Mouse (Mus musculus) kidney, adult 8-10 months (tissue): ENCODE measurements at regions not wholly inside any gene's neighbourhood (a gene's known extent, or its start where the extent isn't known, plus 50 kb on each side); places are given as distances from the start of the nearest gene placed in this dataset.
A peak's percentile ranks its signal among the peaks of the same experiment; 100 is the strongest.

Experiments
- DNase-seq, 2 experiments: peaks; one replicate each; pipeline ENCODE4 v3.0.0; 2022

- no peak for DNase-seq
Observed at GRCm38 (mm10) chr16:12925931-12926330, 183.6 kb upstream of the Ercc4 start.

DNA sequence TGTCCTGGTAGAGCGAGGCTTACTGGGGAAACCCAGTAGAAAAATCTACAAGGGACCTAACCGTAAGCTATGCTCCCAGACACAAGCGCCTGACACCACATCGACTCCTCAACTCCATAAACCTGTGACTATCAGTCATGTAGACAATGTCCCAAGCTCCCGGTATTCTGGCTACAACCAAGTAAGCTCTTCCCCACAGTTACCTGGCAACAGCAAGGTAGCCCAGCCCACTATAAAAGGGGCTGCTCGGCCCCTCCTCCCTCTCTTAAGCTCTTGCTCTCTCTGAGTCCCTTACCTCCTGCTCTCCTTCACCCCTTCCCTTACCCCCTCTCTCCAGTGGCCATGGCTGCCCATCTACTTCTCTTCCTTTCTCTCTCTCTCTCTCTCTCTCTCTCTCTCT, 178.4 kb upstream of the Ercc4 start:
- DNase-seq = no peak

- DNase-seq = no peak
Observed at GRCm38 (mm10) chr16:12932959-12933358, 176.5 kb upstream of the Ercc4 start.

DNA sequence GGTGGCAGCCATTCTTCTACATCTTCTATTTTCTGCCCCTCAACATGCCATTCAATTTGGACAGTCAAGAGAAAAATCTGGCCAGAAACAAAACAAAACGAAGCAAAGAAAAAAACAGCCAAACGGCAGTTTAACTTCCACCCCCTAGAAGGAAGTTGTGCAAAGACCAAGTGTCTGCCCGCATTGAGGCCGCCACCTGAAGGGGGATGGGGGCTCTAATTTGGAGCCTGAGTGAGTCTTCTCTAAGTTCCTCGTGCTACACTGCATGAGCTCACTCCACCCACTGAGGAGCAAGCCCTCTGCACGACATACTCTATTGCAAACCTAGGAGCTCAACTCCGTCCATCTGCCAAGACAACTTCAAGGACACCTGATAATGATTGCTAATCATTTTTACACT, 174.9 kb upstream of the Ercc4 start:
- DNase-seq = no peak

- DNase-seq = no peak
Observed at GRCm38 (mm10) chr16:12935266-12935665, 174.2 kb upstream of the Ercc4 start.

GRCm38 (mm10) chr16:12936571-12936970, 172.9 kb upstream of the Ercc4 start:
- no peak for DNase-seq

- DNase-seq = no peak
Observed at GRCm38 (mm10) chr16:12938563-12938962, 170.9 kb upstream of the Ercc4 start.

- no peak for DNase-seq
Observed at GRCm38 (mm10) chr16:12951176-12951575, 158.3 kb upstream of the Ercc4 start.

DNA sequence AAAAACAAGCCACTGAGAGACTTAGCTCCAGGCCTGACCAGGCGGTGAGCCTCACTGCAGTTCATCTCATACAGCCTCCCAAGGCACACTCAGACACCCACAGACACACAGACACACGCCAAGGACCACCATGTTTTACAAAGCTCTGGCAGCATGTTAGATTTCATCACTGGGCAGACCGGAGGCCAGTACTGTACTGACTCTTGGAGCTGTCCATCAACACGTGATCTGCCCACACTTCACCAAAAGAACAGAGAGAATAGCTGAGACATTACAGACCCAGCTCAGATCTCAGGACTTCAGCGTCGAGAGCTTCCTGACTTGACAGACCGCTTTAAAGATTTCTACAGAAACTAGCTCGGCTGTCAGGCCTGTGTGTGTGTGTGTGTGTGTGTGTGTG, 155.5 kb upstream of the Ercc4 start:
- DNase-seq = no peak

GRCm38 (mm10) chr16:12956416-12956815, 153.1 kb upstream of the Ercc4 start:
- DNase-seq = no peak

- DNase-seq = no peak
Observed at GRCm38 (mm10) chr16:12960885-12961284, 148.6 kb upstream of the Ercc4 start.

- no peak for DNase-seq
Observed at GRCm38 (mm10) chr16:12982681-12983080, 126.8 kb upstream of the Ercc4 start.

DNA sequence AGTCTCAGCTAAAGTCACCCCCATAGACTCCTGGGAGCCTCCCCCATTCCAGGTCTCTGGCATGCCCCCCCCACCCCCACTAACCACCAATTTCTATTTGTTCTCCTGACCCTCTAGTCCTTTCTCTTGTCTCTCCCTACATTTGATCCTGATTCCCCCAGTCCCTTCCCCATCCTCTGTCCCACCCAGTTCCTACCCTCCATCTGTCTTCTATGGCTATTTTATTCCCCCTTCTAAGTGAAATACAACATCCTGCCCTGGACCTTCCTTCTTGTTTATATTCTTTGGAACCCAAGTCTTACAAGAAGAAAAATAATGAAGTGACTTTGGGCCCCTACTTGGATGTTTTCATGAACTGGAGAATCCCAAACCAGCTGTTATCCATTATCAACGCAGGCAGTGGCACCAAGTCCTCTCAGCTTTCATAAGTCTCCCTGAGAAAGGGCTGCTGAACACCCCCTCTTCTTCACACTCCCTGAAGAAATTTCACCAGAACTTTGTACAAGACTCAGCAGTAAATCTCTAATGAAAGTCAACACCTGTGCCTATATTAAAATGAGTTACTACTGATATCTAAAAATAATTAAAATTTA, 108.1 kb upstream of the Ercc4 start:
- DNase-seq = no peak

GRCm38 (mm10) chr16:13012863-13013262, 96.6 kb upstream of the Ercc4 start:
- DNase-seq = no peak

GRCm38 (mm10) chr16:13013891-13014644, 95.4 kb upstream of the Ercc4 start:
- no peak for DNase-seq

DNA sequence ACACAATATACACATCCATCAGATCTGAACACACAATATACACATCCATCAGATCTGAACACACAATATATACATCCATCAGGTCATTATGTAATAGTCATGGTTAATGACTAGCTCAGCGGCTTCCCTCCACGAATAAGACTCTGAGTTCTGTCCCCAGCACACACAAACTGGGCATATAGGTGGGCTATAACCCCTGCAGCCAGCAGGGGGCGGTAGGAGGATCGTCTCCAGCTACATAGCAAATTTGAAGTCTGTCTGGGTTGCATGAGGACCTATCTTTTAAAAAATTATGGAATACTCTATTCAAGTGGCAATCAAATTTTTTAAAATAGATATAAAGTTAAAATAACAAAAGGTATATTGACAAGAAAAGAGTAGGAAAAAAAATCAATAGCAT, 86.6 kb upstream of the Ercc4 start:
- DNase-seq = peak in 1 of 2 experiments; percentile 39

GRCm38 (mm10) chr16:13025393-13025792, 84.1 kb upstream of the Ercc4 start:
- DNase-seq = no peak

- no peak for DNase-seq
Observed at GRCm38 (mm10) chr16:13034136-13034535, 75.3 kb upstream of the Ercc4 start.

GRCm38 (mm10) chr16:13036596-13036995, 72.9 kb upstream of the Ercc4 start:
- DNase-seq = peak; percentile 27 to 64

- DNase-seq = peak; percentile 44 to 52
Observed at GRCm38 (mm10) chr16:13040312-13041100, 69.0 kb upstream of the Ercc4 start.

DNA sequence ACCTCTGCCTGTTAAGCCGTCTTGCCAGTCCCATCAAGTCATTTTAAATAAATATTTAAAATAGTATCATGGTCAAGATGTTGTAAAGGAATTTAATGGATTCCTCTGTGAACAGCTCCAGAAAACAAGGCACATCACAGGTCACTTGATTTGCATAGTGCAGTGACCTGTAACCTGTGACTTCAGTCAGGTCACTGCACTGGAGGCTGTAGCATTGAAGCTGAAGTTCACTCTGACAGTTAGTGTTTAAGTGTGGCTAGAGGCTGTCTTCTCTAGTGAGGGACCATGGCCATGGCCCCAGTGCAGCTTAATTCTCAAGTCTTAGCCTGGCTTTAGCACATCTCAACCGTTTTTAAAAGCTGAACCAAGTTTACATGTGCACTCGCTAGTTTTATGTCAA, 68.1 kb upstream of the Ercc4 start:
- DNase-seq = peak; percentile 37 to 42

DNA sequence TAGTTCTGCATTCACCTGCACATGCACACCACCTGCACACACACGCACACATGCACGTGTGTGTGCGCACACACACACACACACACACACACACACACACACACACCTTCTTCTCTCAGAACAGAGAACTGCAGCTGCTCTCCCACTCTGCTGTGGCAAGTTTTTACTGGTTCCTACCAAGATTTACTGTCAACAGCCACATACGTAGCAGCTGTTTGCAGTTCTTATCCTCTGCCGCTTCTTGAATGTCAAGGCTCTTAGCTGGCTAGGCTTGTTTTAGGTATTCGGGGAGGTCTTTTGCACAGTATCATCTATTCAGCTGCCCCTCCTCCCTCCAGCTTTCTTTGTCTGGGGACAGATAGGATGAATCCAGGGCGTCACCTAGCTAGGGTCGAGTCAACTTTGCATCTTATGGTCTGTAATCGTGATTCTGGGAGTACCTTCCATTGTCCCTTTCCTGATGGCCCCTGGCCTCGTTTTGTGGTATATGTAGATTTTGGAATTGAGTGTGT, 64.3 kb upstream of the Ercc4 start:
- DNase-seq = no peak

- peak; percentile 78 to 86 for DNase-seq
Observed at GRCm38 (mm10) chr16:13046366-13047120, 62.9 kb upstream of the Ercc4 start.
